Mouse (Mus musculus) subcutaneous adipose tissue, adult 2 months (tissue): ENCODE results near the gene Cldn16. TPM values are rescaled to one million over a fixed set of nuclear protein-coding genes. Genes with fewer than 3 reads are reported as not detected.

Experiments
- polyA plus RNA-seq: library from polyadenylated mRNA; depleted of rRNA; stranded (reverse); fragments of >200 nt; gene quantifications from 2 replicates; pipeline ENCODE4 v1.2.3, GENCODE M21; 2012; ENCODE audit warnings: low replicate concordance; rRNA removed

Gene Cldn16
- 0.14 TPM in 1 of 2 replicates, not detected in the other for polyA plus RNA-seq

DNA sequence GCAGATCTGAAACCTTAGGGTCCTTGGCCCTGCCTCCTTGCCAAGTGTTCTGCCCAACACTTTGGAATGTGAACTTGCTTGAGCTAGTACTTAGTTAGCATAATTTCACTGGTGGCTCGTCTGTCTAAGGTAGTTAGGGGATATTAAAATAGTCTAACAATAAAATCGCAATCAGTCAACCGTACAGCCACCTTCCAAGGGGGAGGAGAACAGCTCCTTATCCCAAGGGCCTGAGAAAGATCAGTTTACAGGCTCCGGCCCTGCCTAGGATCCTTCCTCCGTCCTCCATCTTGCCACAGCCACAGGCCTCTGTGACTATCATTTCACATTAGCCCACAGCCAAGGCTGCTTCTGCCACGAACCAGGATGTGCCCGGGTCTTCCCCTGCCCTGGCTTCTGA is at the start of gene Cldn16:
TSS of gene Cldn16 (plus strand) at position 301 of the 400 bp plus-strand sequence.

DNA sequence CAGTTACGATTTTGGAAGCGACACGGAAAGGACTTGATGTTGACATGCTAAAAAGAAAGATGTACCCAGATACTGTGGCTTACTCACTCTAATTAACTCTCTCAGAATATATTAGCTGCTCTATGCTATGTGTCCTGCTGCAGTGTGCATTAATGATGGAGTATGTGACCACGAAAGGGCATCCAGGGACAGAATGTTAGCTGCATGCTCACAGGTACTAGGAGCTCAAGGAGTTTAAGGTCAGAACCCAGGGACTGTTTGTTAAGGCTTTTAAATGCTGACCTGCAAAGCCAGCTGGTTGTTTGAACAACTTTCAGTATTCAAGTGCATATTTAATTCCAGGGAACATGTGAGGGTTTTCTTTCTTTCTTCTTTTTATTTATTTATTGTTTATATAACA is 63.7 kb downstream of the Cldn16 start, which contains the start of gene Tmem207:
TSS of gene Tmem207 (minus strand) at position 101 of the 400 bp plus-strand sequence.

Other genes starting within 250 kb of the Cldn16 start
- gene Cldn1, start 91.3 kb upstream of the Cldn16 start, polyA plus RNA-seq: 0.53 and 11.0 TPM in 2 replicates
- not detected in 2 replicates for gene Tmem207, start 63.6 kb downstream of the Cldn16 start, polyA plus RNA-seq
- 1.3 and 3.1 TPM in 2 replicates for gene Il1rap, start 118.6 kb downstream of the Cldn16 start, polyA plus RNA-seq